Mouse (Mus musculus): ENCODE results near the gene Pde1b.

Pde1b gene

GRCm38 (mm10) chr15:103509317-103509716 is 6.5 kb downstream of the Pde1b start:
- no peak for DNase-seq (ENCODE audit: low read depth, low spot score)

- no peak for DNase-seq (ENCODE audit: low read depth, low spot score)
Measured at GRCm38 (mm10) chr15:103511652-103512051, 8.8 kb downstream of the Pde1b start.

GRCm38 (mm10) chr15:103513621-103514031 is 10.8 kb downstream of the Pde1b start:
- no peak for DNase-seq (ENCODE audit: low read depth, low spot score)

GRCm38 (mm10) chr15:103514119-103514518 is 11.3 kb downstream of the Pde1b start:
- DNase-seq (ENCODE audit: low read depth, low spot score), result no peak

GRCm38 (mm10) chr15:103514914-103515313 is 12.1 kb downstream of the Pde1b start:
- no peak for DNase-seq (ENCODE audit: low read depth, low spot score)

GRCm38 (mm10) chr15:103518600-103519385 is 16.0 kb downstream of the Pde1b start:
- DNase-seq (ENCODE audit: low read depth, low spot score), result no peak

GRCm38 (mm10) chr15:103519386-103520378 is 16.8 kb downstream of the Pde1b start:
- no peak for DNase-seq (ENCODE audit: low read depth, low spot score)

GRCm38 (mm10) chr15:103522458-103523099 is 19.7 kb downstream of the Pde1b start:
- no peak for DNase-seq (ENCODE audit: low read depth, low spot score)

GRCm38 (mm10) chr15:103523156-103523555 is 20.3 kb downstream of the Pde1b start:
- no peak for DNase-seq (ENCODE audit: low read depth, low spot score)

GRCm38 (mm10) chr15:103530372-103530771 is 27.5 kb downstream of the Pde1b start:
- peak; percentile 63 for DNase-seq (ENCODE audit: low read depth, low spot score)

GRCm38 (mm10) chr15:103534054-103534620 is 31.3 kb downstream of the Pde1b start:
- no peak for DNase-seq (ENCODE audit: low read depth, low spot score)

- DNase-seq (ENCODE audit: low read depth, low spot score), result no peak
Measured at GRCm38 (mm10) chr15:103535030-103535429, 32.2 kb downstream of the Pde1b start.

- DNase-seq (ENCODE audit: low read depth, low spot score), result no peak
Measured at GRCm38 (mm10) chr15:103535786-103536185, 33.0 kb downstream of the Pde1b start.

GRCm38 (mm10) chr15:103536456-103536855 is 33.6 kb downstream of the Pde1b start:
- DNase-seq (ENCODE audit: low read depth, low spot score), result no peak

GRCm38 (mm10) chr15:103537011-103537821 is 34.4 kb downstream of the Pde1b start:
- DNase-seq (ENCODE audit: low read depth, low spot score), result no peak

- DNase-seq (ENCODE audit: low read depth, low spot score), result peak; percentile 39
Measured at GRCm38 (mm10) chr15:103537822-103538213, 35.0 kb downstream of the Pde1b start, which contains the start of gene Ppp1r1a. Gene Ppp1r1a (minus strand): TSS chr15:103538003.

GRCm38 (mm10) chr15:103539259-103539658 is 36.4 kb downstream of the Pde1b start:
- DNase-seq (ENCODE audit: low read depth, low spot score), result no peak

- DNase-seq (ENCODE audit: low read depth, low spot score), result no peak
Measured at GRCm38 (mm10) chr15:103540646-103541045, 37.8 kb downstream of the Pde1b start.

- no peak for DNase-seq (ENCODE audit: low read depth, low spot score)
Measured at GRCm38 (mm10) chr15:103542526-103542925, 39.7 kb downstream of the Pde1b start.

GRCm38 (mm10) chr15:103547983-103548382 is 45.1 kb downstream of the Pde1b start:
- no peak for DNase-seq (ENCODE audit: low read depth, low spot score)

- DNase-seq (ENCODE audit: low read depth, low spot score), result no peak
Measured at GRCm38 (mm10) chr15:103549475-103549874, 46.6 kb downstream of the Pde1b start.
